Mouse (Mus musculus) midbrain, embryonic 14.5 days (tissue): Measurements from ENCODE around the gene Wdr31. TPM values are rescaled to one million over a fixed set of nuclear protein-coding genes. Genes with fewer than 3 reads are reported as not detected.

Experiments
- ATAC-seq: fragments of 200-750 bp; cut with Nextera tagmentation; 2 replicates; pipeline ENCODE4 v1.8.0; 2017; ENCODE audit warnings: moderate number of reproducible peaks, moderate library complexity; ENCODE audit not compliant: low FRiP score, low TSS enrichment
- DNase-seq: peaks from one replicate; pipeline ENCODE4 v3.0.0-alpha.2; 2015
- H3K27ac ChIP-seq: fragments of 300-500 bp; sonication (generic); replicated peaks from 2 replicates; pipeline ENCODE4 v1.5.1; 2014; ENCODE audit warnings: mild to moderate bottlenecking, low read depth, low read length, moderate library complexity
- H3K27me3 ChIP-seq: fragments of 300-500 bp; sonication (generic); 2 replicates; pipeline ENCODE4 v1.6.1; 2014; ENCODE audit warnings: low read length, control low read depth, mixed read lengths; ENCODE audit not compliant: control insufficient read depth, insufficient read depth
- H3K36me3 ChIP-seq: fragments of 300-500 bp; sonication (generic); 2 replicates; pipeline ENCODE4 v1.6.1; 2014; ENCODE audit warnings: low read length, control low read depth; ENCODE audit not compliant: control insufficient read depth, insufficient read depth
- H3K4me1 ChIP-seq: fragments of 300-500 bp; sonication (generic); 2 replicates; pipeline ENCODE4 v1.6.1; 2014; ENCODE audit warnings: mild to moderate bottlenecking, antibody characterized with exemption, low read length, control low read depth; ENCODE audit not compliant: control insufficient read depth, insufficient read depth
- H3K4me2 ChIP-seq: fragments of 300-500 bp; sonication (generic); 2 replicates; pipeline ENCODE4 v1.6.1; 2014; ENCODE audit warnings: mild to moderate bottlenecking, low read length, moderate library complexity
- H3K4me3 ChIP-seq: fragments of 300-500 bp; sonication (generic); replicated peaks from 2 replicates; pipeline ENCODE4 v1.5.1; 2014; ENCODE audit warnings: low read depth, low read length
- H3K9ac ChIP-seq: fragments of 300-500 bp; sonication (generic); replicated peaks from 2 replicates; pipeline ENCODE4 v1.6.1; 2014; ENCODE audit warnings: mild to moderate bottlenecking, low read length, moderate library complexity
- H3K9me3 ChIP-seq: fragments of 300-500 bp; sonication (generic); 2 replicates; pipeline ENCODE4 v1.6.1; 2016; ENCODE audit warnings: low read length, control low read depth, mixed read lengths; ENCODE audit not compliant: control insufficient read depth
- WGBS: fragments of 180-500 bp; shearing (Covaris S2); extraction: QIAGEN DNeasy Blood & Tissue Kit; methylation state at CpG from one replicate; pipeline ENCODE4 v1.1.7; 2014; 5-methylcytosine and 5-hydroxymethylcytosine counted together
- polyA plus RNA-seq: library from polyadenylated mRNA; unstranded; fragments of >200 nt; fragmentation: Nextera tagmentation; extraction: Ambion mirVana; gene quantifications from 2 replicates; pipeline ENCODE4 v1.2.1, GENCODE M21; 2014

Gene Wdr31
- polyA plus RNA-seq, 1 experiment from 2014 or later = 10.2 TPM

- H3K9ac ChIP-seq = no peak overlapping the region
- no peak for ATAC-seq
- no peak for DNase-seq
- H3K4me3 ChIP-seq = no peak overlapping the region
- no peaks in the 10 kb centered on the region for H3K27me3 ChIP-seq
- H3K4me2 ChIP-seq = no peak overlapping the region
- no peaks in the 10 kb centered on the region for H3K36me3 ChIP-seq
- no peaks in the 10 kb centered on the region for H3K4me1 ChIP-seq
- WGBS = 71% methylated on average over 4 of the region's 4 CpGs
- no peak overlapping the region for H3K27ac ChIP-seq
- no peaks in the 10 kb centered on the region for H3K9me3 ChIP-seq
These were observed 30.2 kb downstream of the Wdr31 start for GRCm38 (mm10) chr4:62440544-62440943.

- no peak overlapping the region for H3K9ac ChIP-seq
- WGBS = 72% methylated on average over 4 of the region's 4 CpGs
- no peak overlapping the region for H3K4me3 ChIP-seq
- no peak for ATAC-seq
- H3K9me3 ChIP-seq = no peaks in the 10 kb centered on the region
- H3K4me1 ChIP-seq = no peaks in the 10 kb centered on the region
- no peak overlapping the region for H3K27ac ChIP-seq
- H3K27me3 ChIP-seq = no peaks in the 10 kb centered on the region
- DNase-seq = no peak
- H3K36me3 ChIP-seq = no peaks in the 10 kb centered on the region
- H3K4me2 ChIP-seq = no peak overlapping the region
These were observed 30.9 kb downstream of the Wdr31 start for GRCm38 (mm10) chr4:62439793-62440192.

- no peak overlapping the region for H3K4me2 ChIP-seq
- no peaks in the 10 kb centered on the region for H3K9me3 ChIP-seq
- H3K36me3 ChIP-seq = no peaks in the 10 kb centered on the region
- H3K27ac ChIP-seq = no peak overlapping the region
- DNase-seq = no peak
- H3K27me3 ChIP-seq = no peaks in the 10 kb centered on the region
- no peak for ATAC-seq
- H3K9ac ChIP-seq = no peak overlapping the region
- H3K4me3 ChIP-seq = no peak overlapping the region
- WGBS = 88% methylated on average over 7 of the region's 7 CpGs
- no peaks in the 10 kb centered on the region for H3K4me1 ChIP-seq
These were observed 32.8 kb downstream of the Wdr31 start for GRCm38 (mm10) chr4:62437871-62438270.

GRCm38 (mm10) chr4:62437256-62437778 is 33.4 kb downstream of the Wdr31 start:
- H3K27me3 ChIP-seq = no peaks in the 10 kb centered on the region
- no peak overlapping the region for H3K27ac ChIP-seq
- no peaks in the 10 kb centered on the region for H3K4me1 ChIP-seq
- 90% methylated on average over 3 of the region's 3 CpGs for WGBS
- no peaks in the 10 kb centered on the region for H3K9me3 ChIP-seq
- no peak overlapping the region for H3K9ac ChIP-seq
- no peaks in the 10 kb centered on the region for H3K36me3 ChIP-seq
- no peak overlapping the region for H3K4me2 ChIP-seq
- ATAC-seq (no peak), DNase-seq (no peak)
- no peak overlapping the region for H3K4me3 ChIP-seq

- ATAC-seq (no peak), DNase-seq (no peak)
- no peaks in the 10 kb centered on the region for H3K9me3 ChIP-seq
- H3K27ac ChIP-seq = no peak within 1 kb of the TSS
- H3K4me1 ChIP-seq = no peaks in the 10 kb centered on the region
- H3K36me3 ChIP-seq = no peaks in the 10 kb centered on the region
- no peaks in the 10 kb centered on the region for H3K27me3 ChIP-seq
- no peak within 1 kb of the TSS for H3K9ac ChIP-seq
- no peak within 1 kb of the TSS for H3K4me2 ChIP-seq
- WGBS = 88% methylated on average over 6 of the region's 6 CpGs
- H3K4me3 ChIP-seq = no peak within 1 kb of the TSS
These were observed 35.6 kb downstream of the Wdr31 start, which contains the start of gene Rnf183 for GRCm38 (mm10) chr4:62435081-62435480. TSS of gene Rnf183 (minus strand) at chr4:62435252.

DNA sequence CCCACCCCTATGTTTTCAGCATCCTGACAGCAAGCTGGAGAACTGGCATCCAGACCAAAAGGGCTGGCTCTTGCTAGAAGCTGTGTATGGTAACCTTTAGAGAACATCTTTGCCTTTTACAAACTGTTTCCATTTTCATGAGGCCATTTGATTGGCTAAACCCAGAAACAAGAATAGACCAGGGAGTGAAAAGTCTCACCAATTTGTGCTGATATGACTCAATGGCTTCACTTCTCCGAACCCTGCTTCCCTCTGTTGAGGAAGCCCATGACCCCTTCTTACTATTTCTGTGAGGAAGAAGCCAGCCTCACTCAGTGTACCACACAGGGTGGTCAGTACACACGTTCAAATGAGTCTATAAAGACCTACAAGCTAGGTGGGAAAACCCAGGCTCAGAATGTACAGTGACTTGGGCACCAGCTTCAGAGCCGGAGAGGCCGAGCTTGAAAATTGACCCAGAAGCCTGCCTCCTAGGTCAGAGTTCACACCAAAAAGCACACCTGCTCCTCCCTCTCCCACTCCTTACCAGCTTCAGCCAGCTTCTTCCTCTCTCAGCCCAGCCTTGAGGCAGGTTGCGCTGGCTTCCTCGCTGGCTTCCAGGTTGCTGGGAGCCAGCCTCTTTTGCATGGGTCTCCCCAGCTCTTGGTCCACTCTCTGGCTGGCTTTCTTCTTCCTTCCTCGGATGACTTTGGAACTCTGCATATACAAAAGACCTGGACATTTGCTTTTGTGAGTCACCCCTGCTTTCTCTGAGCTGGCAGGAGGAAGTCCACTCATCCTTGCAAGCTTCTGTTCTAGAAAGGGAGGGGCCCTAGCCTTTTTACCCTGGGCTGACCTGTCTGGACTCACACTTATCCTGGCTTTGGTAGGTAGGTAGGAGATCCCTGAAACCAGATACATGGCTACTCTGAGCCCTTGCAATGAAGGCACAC is 36.5 kb downstream of the Wdr31 start:
- Histone ChIP-seq H3K27ac (no peak overlapping the region), H3K36me3 (no peaks in the 10 kb centered on the region), H3K4me2 (no peak overlapping the region), H3K4me1 (no peaks in the 10 kb centered on the region), H3K9me3 (no peaks in the 10 kb centered on the region), H3K27me3 (no peaks in the 10 kb centered on the region), H3K9ac (no peak overlapping the region), H3K4me3 (no peak overlapping the region)
- ATAC-seq (no peak), DNase-seq (no peak)
- WGBS = 74% methylated on average over 7 of the region's 7 CpGs

GRCm38 (mm10) chr4:62431522-62431921 is 39.2 kb downstream of the Wdr31 start:
- ATAC-seq = no peak
- no peaks in the 10 kb centered on the region for H3K9me3 ChIP-seq
- DNase-seq = no peak
- no peaks in the 10 kb centered on the region for H3K27me3 ChIP-seq
- H3K4me3 ChIP-seq = no peak overlapping the region
- H3K4me2 ChIP-seq = no peak overlapping the region
- no peak overlapping the region for H3K9ac ChIP-seq
- no peak overlapping the region for H3K27ac ChIP-seq
- no peaks in the 10 kb centered on the region for H3K4me1 ChIP-seq
- H3K36me3 ChIP-seq = no peaks in the 10 kb centered on the region
- WGBS = 91% methylated on average over 4 of the region's 4 CpGs

DNA sequence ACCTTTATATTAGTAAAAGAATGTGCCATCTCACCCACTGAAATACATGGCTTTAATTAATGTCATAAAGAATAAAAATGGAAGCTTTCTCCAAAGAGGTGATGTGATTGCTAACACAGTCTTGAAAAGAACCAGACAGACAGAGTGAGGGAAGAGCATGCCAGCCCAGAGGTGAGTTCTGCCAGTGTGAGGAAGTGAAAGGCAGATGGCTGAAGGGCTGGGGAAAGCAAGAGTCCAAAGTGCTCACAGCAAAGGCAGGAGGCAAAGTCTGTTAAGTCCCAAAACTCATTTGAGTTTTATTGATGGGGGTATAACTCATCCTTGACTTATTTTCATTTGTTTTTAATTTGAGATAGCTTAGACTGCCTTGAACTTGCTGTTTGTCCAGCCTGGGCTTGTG is 40.0 kb downstream of the Wdr31 start:
- no peaks in the 10 kb centered on the region for H3K4me1 ChIP-seq
- ATAC-seq = no peak
- no peak overlapping the region for H3K4me3 ChIP-seq
- H3K9ac ChIP-seq = no peak overlapping the region
- DNase-seq = no peak
- H3K36me3 ChIP-seq = peaks cover 6% of the 10 kb centered on the region; the same call in 1 of the 2 replicates
- no peak overlapping the region for H3K4me2 ChIP-seq
- H3K27ac ChIP-seq = no peak overlapping the region
- H3K9me3 ChIP-seq = no peaks in the 10 kb centered on the region
- no peaks in the 10 kb centered on the region for H3K27me3 ChIP-seq

GRCm38 (mm10) chr4:62429616-62430015 is 41.1 kb downstream of the Wdr31 start:
- H3K36me3 ChIP-seq = peaks cover 16% of the 10 kb centered on the region
- ATAC-seq (no peak), DNase-seq (no peak)
- no peak overlapping the region for H3K9ac ChIP-seq
- no peaks in the 10 kb centered on the region for H3K9me3 ChIP-seq
- H3K4me2 ChIP-seq = no peak overlapping the region
- H3K27ac ChIP-seq = no peak overlapping the region
- 92% methylated on average over 9 of the region's 9 CpGs for WGBS
- H3K4me3 ChIP-seq = no peak overlapping the region
- H3K4me1 ChIP-seq = no peaks in the 10 kb centered on the region
- no peaks in the 10 kb centered on the region for H3K27me3 ChIP-seq
